Mouse (Mus musculus): Measurements from ENCODE around the gene Pex26.

GRCm38 (mm10) chr6:121162616-121163015, 20.9 kb upstream of the Pex26 start:
- no peak for TF ChIP-seq CTCF (IDR thresholded peaks at IDR 0.05; ENCODE audit: low read depth, low read length)
- TF ChIP-seq POLR2A (IDR thresholded peaks at IDR 0.05; ENCODE audit: extremely low read depth, insufficient read depth, low read length), result no peak

All from liver, adult 2 months (tissue).